Mouse (Mus musculus) C2C12 (cell line): Measurements from ENCODE around the gene Mocs1.

Source experiments
- CEBPB ChIP-seq: IDR thresholded peaks from one replicate; pipeline ENCODE4 v1.6.1; 2011; ENCODE audit warnings: low read depth, mild to moderate bottlenecking, control low read depth, moderate library complexity
- CTCF ChIP-seq: IDR thresholded peaks from one replicate; pipeline ENCODE4 v1.5.1; 2011; ENCODE audit not compliant: control insufficient read depth, insufficient read depth, insufficient read length
- FOSL1 ChIP-seq: IDR thresholded peaks from one replicate; pipeline ENCODE4 v1.8.0; 2011; ENCODE audit warnings: mild to moderate bottlenecking, low read length; ENCODE audit not compliant: poor library complexity, insufficient read depth, severe bottlenecking
- MAX ChIP-seq: IDR thresholded peaks from one replicate; pipeline ENCODE4 v1.6.1; 2011; ENCODE audit warnings: mild to moderate bottlenecking, control low read depth
- MYOD1 ChIP-seq: IDR thresholded peaks from one replicate; pipeline ENCODE4 v1.6.1; 2011; ENCODE audit warnings: low read depth; ENCODE audit not compliant: control insufficient read depth, insufficient read length
- MYOG ChIP-seq: IDR thresholded peaks from one replicate; pipeline ENCODE4 v1.6.1; 2011; ENCODE audit not compliant: control insufficient read depth, insufficient read length; ENCODE audit errors: extremely low read depth
- USF1 ChIP-seq: IDR thresholded peaks from one replicate; pipeline ENCODE4 v1.6.1; 2011; ENCODE audit warnings: low read depth, mild to moderate bottlenecking, control low read depth, moderate library complexity

GRCm38 (mm10) chr17:49435081-49435480 lies 6.9 kb downstream of the Mocs1 start:
- no peak for TF ChIP-seq MAX
- no peak for TF ChIP-seq CTCF
- TF ChIP-seq MYOG, result no peak
- no peak for TF ChIP-seq FOSL1
- TF ChIP-seq CEBPB, result no peak
- TF ChIP-seq USF1, result no peak
- no peak for TF ChIP-seq MYOD1
